Mouse (Mus musculus) MEL (cell line): Measurements from ENCODE around the gene Rtp4. TPM values are rescaled to one million over a fixed set of nuclear protein-coding genes. Genes with fewer than 3 reads are reported as not detected.

ENCODE experiments used
- DNase-seq: peaks from one replicate; pipeline ENCODE4 v3.0.0; 2011; ENCODE audit warnings: low read depth, low spot score
- H3K27ac ChIP-seq: 2 replicates; pipeline ENCODE4 v1.5.1; 2012; ENCODE audit warnings: low read depth, mild to moderate bottlenecking, control low read depth, low read length, moderate library complexity; ENCODE audit not compliant: control insufficient read depth
- H3K27me3 ChIP-seq, 2 experiments: fragments of 150-350 bp in 1 of 2; sonication (generic) in 1 of 2; 2 replicates each; pipeline ENCODE4 v1.6.1; 2012; ENCODE audit warnings: low read length in 2 of 2, mild to moderate bottlenecking in 2 of 2, improper control_type of control experiment in 1 of 2, moderate library complexity in 1 of 2; ENCODE audit not compliant: insufficient read depth in 2 of 2, control insufficient read depth in 1 of 2
- H3K36me3 ChIP-seq, 2 experiments: 2 replicates each; pipeline ENCODE4 v1.6.1; 2012 to 2014; ENCODE audit warnings: low read length in 2 of 2, improper control_type of control experiment in 1 of 2, inconsistent platforms in 1 of 2, mild to moderate bottlenecking in 1 of 2; ENCODE audit not compliant: insufficient read depth in 2 of 2, control insufficient read depth in 1 of 2
- H3K4me1 ChIP-seq, 2 experiments: fragments of 150-350 bp in 1 of 2; sonication (generic) in 1 of 2; 2 replicates each; pipeline ENCODE4 v1.6.1; 2012; ENCODE audit warnings: low read length in 2 of 2, improper control_type of control experiment in 1 of 2, mild to moderate bottlenecking in 1 of 2; ENCODE audit not compliant: insufficient read depth in 2 of 2, control insufficient read depth in 1 of 2
- H3K4me3 ChIP-seq, 2 experiments: fragments of 150-350 bp in 1 of 2; sonication (generic) in 1 of 2; 2 replicates each; pipeline ENCODE4 v1.5.1; 2012; ENCODE audit warnings: low read depth in 2 of 2, low read length in 2 of 2, mild to moderate bottlenecking in 2 of 2, moderate library complexity in 2 of 2, control low read depth in 1 of 2, improper control_type of control experiment in 1 of 2; ENCODE audit not compliant: control insufficient read depth in 1 of 2, insufficient read depth in 1 of 2
- H3K79me2 ChIP-seq: 2 replicates; pipeline ENCODE4 v1.6.1; 2012; ENCODE audit warnings: mild to moderate bottlenecking, low read length, moderate library complexity; ENCODE audit not compliant: control insufficient read depth, poor library complexity, insufficient read depth
- H3K9ac ChIP-seq: 2 replicates; pipeline ENCODE4 v1.6.1; 2012; ENCODE audit warnings: low read depth, mild to moderate bottlenecking, control low read depth, low read length, moderate library complexity; ENCODE audit not compliant: control insufficient read depth, poor library complexity, severe bottlenecking
- H3K9me3 ChIP-seq: fragments of 150-350 bp; sonication (generic); replicated peaks from 2 replicates; pipeline ENCODE4 v1.6.1; 2012; ENCODE audit warnings: mild to moderate bottlenecking, low read length, improper control_type of control experiment, moderate library complexity; ENCODE audit not compliant: insufficient read depth
- CHD1 ChIP-seq: IDR thresholded peaks from 2 replicates; pipeline ENCODE4 v1.6.1; 2012; ENCODE audit warnings: low read depth, mild to moderate bottlenecking, inconsistent platforms, low read length, improper control_type of control experiment
- CTCF ChIP-seq, 3 experiments: IDR thresholded peaks in 2 of 3; conservative IDR thresholded peaks in 1 of 3; 2 replicates each; pipeline ENCODE4 v1.5.1; 2011 to 2012; ENCODE audit warnings: low read length in 3 of 3, low read depth in 2 of 3, mild to moderate bottlenecking in 2 of 3, improper control_type of control experiment in 1 of 3, inconsistent platforms in 1 of 3, mixed read lengths in 1 of 3, moderate library complexity in 1 of 3; ENCODE audit not compliant: control insufficient read depth in 1 of 3, insufficient read depth in 1 of 3, poor library complexity in 1 of 3, severe bottlenecking in 1 of 3
- E2F4 ChIP-seq: IDR thresholded peaks from 2 replicates; pipeline ENCODE4 v1.6.1; 2011; ENCODE audit warnings: low read depth, low read length, improper control_type of control experiment, borderline replicate concordance
- EP300 ChIP-seq, 2 experiments: IDR thresholded peaks; 2 replicates each; pipeline ENCODE4 v1.6.1; 2011; ENCODE audit warnings: improper control_type of control experiment in 2 of 2, low read length in 2 of 2, low read depth in 1 of 2, mild to moderate bottlenecking in 1 of 2
- GABPA ChIP-seq: IDR thresholded peaks from 2 replicates; pipeline ENCODE4 v1.6.1; 2012; ENCODE audit warnings: low read depth, mild to moderate bottlenecking, inconsistent platforms, low read length, improper control_type of control experiment, moderate library complexity
- GATA1 ChIP-seq: IDR thresholded peaks from 2 replicates; pipeline ENCODE4 v1.6.1; 2011; ENCODE audit warnings: low read depth, low read length, improper control_type of control experiment
- KAT2A ChIP-seq: conservative IDR thresholded peaks from 2 replicates; pipeline ENCODE4 v1.6.1; 2012; ENCODE audit warnings: low read depth, low read length, improper control_type of control experiment, inconsistent platforms
- MAFK ChIP-seq: IDR thresholded peaks from 2 replicates; pipeline ENCODE4 v1.6.1; 2011; ENCODE audit warnings: low read depth, mild to moderate bottlenecking, low read length, improper control_type of control experiment, borderline replicate concordance
- MAZ ChIP-seq: IDR thresholded peaks from 2 replicates; pipeline ENCODE4 v1.6.1; 2012; ENCODE audit warnings: low read depth, mild to moderate bottlenecking, inconsistent platforms, low read length, improper control_type of control experiment
- MEF2A ChIP-seq: IDR thresholded peaks from 2 replicates; pipeline ENCODE4 v1.6.1; 2014; ENCODE audit warnings: low read depth, mild to moderate bottlenecking, inconsistent platforms, low read length, improper control_type of control experiment; ENCODE audit not compliant: poor library complexity, insufficient replicate concordance, severe bottlenecking; ENCODE audit errors: extremely low read depth
- MYC ChIP-seq: IDR thresholded peaks from 2 replicates; pipeline ENCODE4 v1.6.1; 2011; ENCODE audit warnings: low read depth, mild to moderate bottlenecking, low read length, improper control_type of control experiment, moderate library complexity
- NELFE ChIP-seq: IDR thresholded peaks from 2 replicates; pipeline ENCODE4 v1.6.1; 2011; ENCODE audit warnings: low read depth, low read length, improper control_type of control experiment
- NRF1 ChIP-seq: IDR thresholded peaks from 2 replicates; pipeline ENCODE4 v1.6.1; 2014; ENCODE audit warnings: low read depth, mild to moderate bottlenecking, inconsistent platforms, low read length, improper control_type of control experiment, moderate library complexity; ENCODE audit not compliant: poor library complexity, insufficient read depth, severe bottlenecking
- POLR2AphosphoS5 ChIP-seq: IDR thresholded peaks from 2 replicates; pipeline ENCODE4 v1.6.1; 2012; ENCODE audit warnings: low read depth, borderline replicate concordance, mild to moderate bottlenecking, inconsistent platforms, low read length, moderate library complexity, mixed read lengths
- RAD21 ChIP-seq: IDR thresholded peaks from 2 replicates; pipeline ENCODE4 v1.6.1; 2011; ENCODE audit warnings: mild to moderate bottlenecking, low read depth, low read length, improper control_type of control experiment
- RCOR1 ChIP-seq: IDR thresholded peaks from 2 replicates; pipeline ENCODE4 v1.6.1; 2012; ENCODE audit warnings: low read depth, mild to moderate bottlenecking, inconsistent platforms, low read length, improper control_type of control experiment
- SIN3A ChIP-seq: IDR thresholded peaks from 2 replicates; pipeline ENCODE4 v1.6.1; 2012; ENCODE audit warnings: low read length, improper control_type of control experiment, inconsistent platforms
- SMC3 ChIP-seq: IDR thresholded peaks from 2 replicates; pipeline ENCODE4 v1.6.1; 2011; ENCODE audit warnings: low read depth, low read length, improper control_type of control experiment
- TAL1 ChIP-seq: IDR thresholded peaks from 2 replicates; pipeline ENCODE4 v1.6.1; 2012; ENCODE audit warnings: mild to moderate bottlenecking, inconsistent platforms, low read length, moderate library complexity, mixed read lengths
- TBP ChIP-seq: IDR thresholded peaks from 2 replicates; pipeline ENCODE4 v1.8.0; 2011; ENCODE audit warnings: low read depth, low read length, improper control_type of control experiment
- USF1 ChIP-seq: IDR thresholded peaks from 2 replicates; pipeline ENCODE4 v1.6.1; 2014; ENCODE audit warnings: low read depth, mild to moderate bottlenecking, inconsistent platforms, low read length, improper control_type of control experiment, moderate library complexity
- USF2 ChIP-seq, 2 experiments: IDR thresholded peaks; 2 replicates each; pipeline ENCODE4 v1.6.1; 2011 to 2012; ENCODE audit warnings: improper control_type of control experiment in 2 of 2, low read length in 2 of 2, borderline replicate concordance in 1 of 2, inconsistent platforms in 1 of 2, low read depth in 1 of 2, mild to moderate bottlenecking in 1 of 2; ENCODE audit not compliant: insufficient read depth in 1 of 2
- ZNF384 ChIP-seq: IDR thresholded peaks from 2 replicates; pipeline ENCODE4 v1.6.1; 2012; ENCODE audit warnings: low read depth, mild to moderate bottlenecking, inconsistent platforms, low read length, improper control_type of control experiment
- polyA plus RNA-seq, 2 experiments: library from polyadenylated mRNA; stranded (reverse) in 1 of 2; unstranded in 1 of 2; fragments of >175 nt in 1 of 2; fragments of >200 nt in 1 of 2; gene quantifications; 2 replicates each; pipeline versions ENCODE4 v1.2.1 to v1.2.4; 2012; ENCODE audit warnings: low replicate concordance in 2 of 2, low read depth in 1 of 2; ENCODE audit not compliant: insufficient read length in 2 of 2, insufficient read depth in 1 of 2, missing spikeins in 1 of 2
- total RNA-seq: library from RNA; depleted of rRNA; stranded (reverse); fragments of 300-350 nt; gene quantifications from 2 replicates; pipeline ENCODE4 v1.2.3, GENCODE M21; 2012

Gene Rtp4
- total and polyA plus RNA-seq, 3 experiments = not detected

GRCm38 (mm10) chr16:23607911-23608410 is 87.9 kb downstream of the Rtp4 start:
- no peaks in the 10 kb centered on the region for H3K9me3 ChIP-seq
- H3K36me3 ChIP-seq = no peaks in the 10 kb centered on the region
- no peak for DNase-seq
- H3K4me3 ChIP-seq = no peak overlapping the region
- H3K27me3 ChIP-seq = no peaks in the 10 kb centered on the region
- no peaks in the 10 kb centered on the region for H3K79me2 ChIP-seq
- no peak overlapping the region for H3K27ac ChIP-seq
- H3K9ac ChIP-seq = no peak overlapping the region
- no peaks in the 10 kb centered on the region for H3K4me1 ChIP-seq
- TF ChIP-seq NRF1 = no peak

- no peak overlapping the region for H3K9ac ChIP-seq
- H3K36me3 ChIP-seq = no peaks in the 10 kb centered on the region
- no peaks in the 10 kb centered on the region for H3K4me1 ChIP-seq
- no peak overlapping the region for H3K27ac ChIP-seq
- no peaks in the 10 kb centered on the region for H3K79me2 ChIP-seq
- no peaks in the 10 kb centered on the region for H3K9me3 ChIP-seq
- no peak for DNase-seq
- H3K27me3 ChIP-seq = no peaks in the 10 kb centered on the region
- no peak for TF ChIP-seq TBP
- TF ChIP-seq POLR2AphosphoS5 = no peak
- TF ChIP-seq MAZ = no peak
- TF ChIP-seq CTCF (IDR thresholded peaks at IDR 0.05 in 2 of 3, conservative IDR thresholded peaks at IDR 0.05 in 1 of 3; ENCODE audit: control insufficient read depth in 1 of 3, insufficient read depth in 1 of 3, low read depth in 2 of 3, low read length in 3 of 3, poor library complexity in 1 of 3, severe bottlenecking in 1 of 3) = no peak
- no peak for TF ChIP-seq EP300 (IDR thresholded peaks at IDR 0.05; ENCODE audit: low read depth in 1 of 2, low read length in 2 of 2)
- TF ChIP-seq USF2 (IDR thresholded peaks at IDR 0.05; ENCODE audit: borderline replicate concordance in 1 of 2, insufficient read depth in 1 of 2, low read depth in 1 of 2, low read length in 2 of 2) = no peak
- no peak for TF ChIP-seq MYC
- no peak for TF ChIP-seq NRF1
- no peak for TF ChIP-seq GABPA
- TF ChIP-seq RCOR1 = no peak
- no peak for TF ChIP-seq RAD21
- no peak for TF ChIP-seq MAFK
- H3K4me3 ChIP-seq = no peak overlapping the region; a peak in 1 of 4 replicates
Measured at GRCm38 (mm10) chr16:23609748-23610185, 89.7 kb downstream of the Rtp4 start.

GRCm38 (mm10) chr16:23624205-23624604 is 104.1 kb downstream of the Rtp4 start:
- DNase-seq = no peak
- H3K79me2 ChIP-seq = no peaks in the 10 kb centered on the region
- H3K9me3 ChIP-seq = no peaks in the 10 kb centered on the region
- no peaks in the 10 kb centered on the region for H3K27me3 ChIP-seq
- TF ChIP-seq USF1 (no peak), MEF2A (no peak), NRF1 (no peak), NELFE (no peak), RCOR1 (no peak), KAT2A (no peak), SIN3A (no peak), CTCF (IDR thresholded peaks at IDR 0.05 in 2 of 3, conservative IDR thresholded peaks at IDR 0.05 in 1 of 3; ENCODE audit: control insufficient read depth in 1 of 3, insufficient read depth in 1 of 3, low read depth in 2 of 3, low read length in 3 of 3, poor library complexity in 1 of 3, severe bottlenecking in 1 of 3) (no peak), SMC3 (no peak), CHD1 (no peak), GATA1 (no peak), E2F4 (no peak), EP300 (IDR thresholded peaks at IDR 0.05; ENCODE audit: low read depth in 1 of 2, low read length in 2 of 2) (no peak), ZNF384 (no peak), USF2 (IDR thresholded peaks at IDR 0.05; ENCODE audit: borderline replicate concordance in 1 of 2, insufficient read depth in 1 of 2, low read depth in 1 of 2, low read length in 2 of 2) (no peak), GABPA (no peak), TAL1 (no peak)
- H3K4me3 ChIP-seq = no peak overlapping the region
- H3K9ac ChIP-seq = no peak overlapping the region
- H3K4me1 ChIP-seq = no peaks in the 10 kb centered on the region
- H3K27ac ChIP-seq = no peak overlapping the region
- no peaks in the 10 kb centered on the region for H3K36me3 ChIP-seq
